Mouse (Mus musculus) hindbrain, embryonic 15.5 days (tissue): ENCODE measurements around the gene Psme2. TPM values are rescaled to one million over a fixed set of nuclear protein-coding genes. Genes with fewer than 3 reads are reported as not detected.

Source experiments
- ATAC-seq: fragments of 200-750 bp; cut with Nextera tagmentation; 2 replicates; pipeline ENCODE4 v1.8.0; 2017; ENCODE audit warnings: low read depth, moderate number of reproducible peaks, moderate TSS enrichment; ENCODE audit not compliant: low FRiP score
- H3K27ac ChIP-seq: fragments of 300-500 bp; sonication (generic); replicated peaks from 2 replicates; pipeline ENCODE4 v1.5.1; 2015; ENCODE audit warnings: mild to moderate bottlenecking, inconsistent platforms
- H3K27me3 ChIP-seq: fragments of 300-500 bp; sonication (generic); 2 replicates; pipeline ENCODE4 v1.6.1; 2015; ENCODE audit warnings: control low read depth, inconsistent platforms
- H3K36me3 ChIP-seq: fragments of 300-500 bp; sonication (generic); 2 replicates; pipeline ENCODE4 v1.6.1; 2015; ENCODE audit warnings: control low read depth, inconsistent platforms
- H3K4me1 ChIP-seq: fragments of 300-500 bp; sonication (generic); replicated peaks from 2 replicates; pipeline ENCODE4 v1.6.1; 2015; ENCODE audit warnings: control low read depth, inconsistent platforms
- H3K4me2 ChIP-seq: fragments of 300-500 bp; sonication (generic); 2 replicates; pipeline ENCODE4 v1.6.1; 2015; ENCODE audit warnings: moderate library complexity, mild to moderate bottlenecking, inconsistent platforms
- H3K4me3 ChIP-seq: fragments of 300-500 bp; sonication (generic); 2 replicates; pipeline ENCODE4 v1.5.1; 2015; ENCODE audit warnings: mild to moderate bottlenecking, inconsistent platforms
- H3K9ac ChIP-seq: fragments of 300-500 bp; sonication (generic); 2 replicates; pipeline ENCODE4 v1.6.1; 2015; ENCODE audit warnings: inconsistent platforms
- H3K9me3 ChIP-seq: fragments of 300-500 bp; sonication (generic); 2 replicates; pipeline ENCODE4 v1.6.1; 2016; ENCODE audit warnings: control low read depth, inconsistent platforms
- WGBS: fragments of 180-500 bp; shearing (Covaris S2); methylation state at CpG from one replicate; pipeline ENCODE4 v1.1.7; 2015; 5-methylcytosine and 5-hydroxymethylcytosine counted together
- polyA plus RNA-seq: library from polyadenylated mRNA; unstranded; fragments of >200 nt; fragmentation: Nextera tagmentation; extraction: Ambion mirVana; gene quantifications from 2 replicates; pipeline ENCODE4 v1.2.1, GENCODE M21; 2015

The Psme2 gene
- polyA plus RNA-seq, 1 experiment from 2014 or later, result 178 TPM

- Histone ChIP-seq H3K9ac (peak overlapping the region; percentile 78), H3K36me3 (peaks cover 17% of the 10 kb centered on the region), H3K9me3 (no peaks in the 10 kb centered on the region), H3K27me3 (no peaks in the 10 kb centered on the region), H3K4me1 (peaks cover 43% of the 10 kb centered on the region), H3K4me3 (peak overlapping the region; percentile 80), H3K4me2 (peak overlapping the region; percentile 87), H3K27ac (no peak overlapping the region)
- 90% methylated on average over 11 of the region's 11 CpGs for WGBS
- ATAC-seq, result no peak
Observed at GRCm38 (mm10) chr14:55589771-55590448, 1.0 kb downstream of the Psme2 start.

- no peak overlapping the region for H3K4me2 ChIP-seq
- H3K9ac ChIP-seq, result no peak overlapping the region
- no peak overlapping the region for H3K4me3 ChIP-seq
- 93% methylated on average over 5 of the region's 5 CpGs for WGBS
- no peak for ATAC-seq
- no peaks in the 10 kb centered on the region for H3K27me3 ChIP-seq
- H3K4me1 ChIP-seq, result peaks cover 43% of the 10 kb centered on the region
- peaks cover 11% of the 10 kb centered on the region for H3K36me3 ChIP-seq
- no peak overlapping the region for H3K27ac ChIP-seq
- no peaks in the 10 kb centered on the region for H3K9me3 ChIP-seq
Observed at GRCm38 (mm10) chr14:55589271-55589670, 1.6 kb downstream of the Psme2 start.

GRCm38 (mm10) chr14:55586149-55586548 is 4.8 kb downstream of the Psme2 start:
- Histone ChIP-seq H3K36me3 (peaks cover 19% of the 10 kb centered on the region), H3K9ac (no peak overlapping the region), H3K27ac (no peak overlapping the region), H3K4me1 (peaks cover 24% of the 10 kb centered on the region), H3K4me3 (no peak overlapping the region), H3K9me3 (no peaks in the 10 kb centered on the region), H3K27me3 (no peaks in the 10 kb centered on the region), H3K4me2 (no peak overlapping the region)
- 94% methylated on average over 2 of the region's 2 CpGs for WGBS
- no peak for ATAC-seq

- H3K4me2 ChIP-seq, result peak overlapping the region; percentile 77
- H3K9ac ChIP-seq, result no peak overlapping the region
- H3K4me3 ChIP-seq, result peak overlapping the region; percentile 46
- H3K9me3 ChIP-seq, result no peaks in the 10 kb centered on the region
- H3K4me1 ChIP-seq, result peaks cover 23% of the 10 kb centered on the region
- peaks cover 25% of the 10 kb centered on the region for H3K36me3 ChIP-seq
- 58% methylated on average over 6 of the region's 6 CpGs for WGBS
- no peaks in the 10 kb centered on the region for H3K27me3 ChIP-seq
- ATAC-seq, result no peak
- 0 out of 2 replicates have a peak overlapping the region, but pooled peaks have one; percentile 32 for H3K27ac ChIP-seq
Observed at GRCm38 (mm10) chr14:55585566-55585960, 5.3 kb downstream of the Psme2 start.

- Histone ChIP-seq H3K4me2 (peak within 1 kb of the TSS; percentile 77), H3K4me1 (peaks cover 16% of the 10 kb centered on the region), H3K9me3 (no peaks in the 10 kb centered on the region), H3K27ac (peak within 1 kb of the TSS; percentile 56), H3K9ac (peak within 1 kb of the TSS; percentile 50), H3K27me3 (no peaks in the 10 kb centered on the region), H3K36me3 (peaks cover 26% of the 10 kb centered on the region), H3K4me3 (peak within 1 kb of the TSS; percentile 46)
- 3% methylated on average over 43 of the region's 43 CpGs for WGBS
- ATAC-seq, result peak; percentile 77
Observed at GRCm38 (mm10) chr14:55584702-55585565, 6.0 kb downstream of the Psme2 start, which contains the start of gene Emc9. TSS of gene Emc9 (minus strand) at chr14:55585302.

- 40% methylated on average over 5 of the region's 5 CpGs for WGBS
- peak overlapping the region; percentile 50 for H3K9ac ChIP-seq
- no peak overlapping the region for H3K27ac ChIP-seq
- H3K27me3 ChIP-seq, result no peaks in the 10 kb centered on the region
- H3K36me3 ChIP-seq, result peaks cover 26% of the 10 kb centered on the region
- peaks cover 16% of the 10 kb centered on the region for H3K4me1 ChIP-seq
- ATAC-seq, result no peak
- no peaks in the 10 kb centered on the region for H3K9me3 ChIP-seq
- peak overlapping the region; percentile 46 for H3K4me3 ChIP-seq
- peak overlapping the region; percentile 77 for H3K4me2 ChIP-seq
Observed at GRCm38 (mm10) chr14:55584303-55584701, 6.6 kb downstream of the Psme2 start.

GRCm38 (mm10) chr14:55581981-55582681 is 8.8 kb downstream of the Psme2 start:
- no peak overlapping the region for H3K4me3 ChIP-seq
- H3K27ac ChIP-seq, result no peak overlapping the region
- no peaks in the 10 kb centered on the region for H3K9me3 ChIP-seq
- no peak for ATAC-seq
- WGBS, result 79% methylated on average over 9 of the region's 9 CpGs
- no peak overlapping the region for H3K4me2 ChIP-seq
- H3K4me1 ChIP-seq, result peaks cover 31% of the 10 kb centered on the region
- peaks cover 19% of the 10 kb centered on the region for H3K36me3 ChIP-seq
- H3K9ac ChIP-seq, result no peak overlapping the region
- H3K27me3 ChIP-seq, result no peaks in the 10 kb centered on the region

GRCm38 (mm10) chr14:55580731-55581130 is 10.2 kb downstream of the Psme2 start:
- Histone ChIP-seq H3K27me3 (no peaks in the 10 kb centered on the region), H3K27ac (no peak overlapping the region), H3K4me3 (no peak overlapping the region), H3K9ac (no peak overlapping the region), H3K36me3 (peaks cover 17% of the 10 kb centered on the region), H3K9me3 (no peaks in the 10 kb centered on the region), H3K4me1 (peaks cover 31% of the 10 kb centered on the region), H3K4me2 (no peak overlapping the region)
- ATAC-seq, result no peak
- WGBS, result 94% methylated on average over 16 of the region's 16 CpGs

GRCm38 (mm10) chr14:55579511-55580496 is 11.1 kb downstream of the Psme2 start:
- H3K27me3 ChIP-seq, result no peaks in the 10 kb centered on the region
- no peak overlapping the region for H3K9ac ChIP-seq
- H3K9me3 ChIP-seq, result no peaks in the 10 kb centered on the region
- ATAC-seq, result no peak
- peak overlapping the region; percentile 97; the same call in 1 of the 2 replicates for H3K4me2 ChIP-seq
- H3K4me1 ChIP-seq, result peaks cover 24% of the 10 kb centered on the region
- 87% methylated on average over 23 of the region's 23 CpGs for WGBS
- H3K36me3 ChIP-seq, result peaks cover 17% of the 10 kb centered on the region
- H3K4me3 ChIP-seq, result no peak overlapping the region
- no peak overlapping the region for H3K27ac ChIP-seq

- H3K27me3 ChIP-seq, result no peaks in the 10 kb centered on the region
- H3K36me3 ChIP-seq, result peaks cover 17% of the 10 kb centered on the region
- peak overlapping the region; percentile 89 for H3K9ac ChIP-seq
- H3K27ac ChIP-seq, result peak overlapping the region; percentile 88
- peak overlapping the region; percentile 75 for H3K4me3 ChIP-seq
- WGBS, result 32% methylated on average over 6 of the region's 6 CpGs
- H3K9me3 ChIP-seq, result no peaks in the 10 kb centered on the region
- H3K4me2 ChIP-seq, result peak overlapping the region; percentile 97
- ATAC-seq, result peak; percentile 32
- peaks cover 21% of the 10 kb centered on the region for H3K4me1 ChIP-seq
Observed at GRCm38 (mm10) chr14:55578668-55579269, 12.1 kb downstream of the Psme2 start.
